Mouse (Mus musculus) central nervous system, embryonic 14 days (tissue): ENCODE measurements around the gene Jpt1. TPM values are rescaled to one million over a fixed set of nuclear protein-coding genes. Genes with fewer than 3 reads are reported as not detected.

Experiments
- polyA plus RNA-seq: library from polyadenylated mRNA; depleted of rRNA; stranded (reverse); fragments of >200 nt; gene quantifications from 2 replicates; pipeline ENCODE4 v1.2.3, GENCODE M21; 2012; rRNA removed

Jpt1 gene
- polyA plus RNA-seq, result 1,013 and 1,226 TPM in 2 replicates

GRCm38 (mm10) chr11:115514238-115514663 lies at the start of gene Jpt1:
Gene Jpt1 (minus strand): TSS chr11:115514387.

GRCm38 (mm10) chr11:115536038-115536681 lies 22.0 kb upstream of the Jpt1 start, which contains the start of gene Sumo2:
Gene Sumo2 (minus strand): TSS chr11:115536276.

GRCm38 (mm10) chr11:115491356-115492083 lies 22.7 kb downstream of the Jpt1 start, which contains the start of gene Nt5c:
Gene Nt5c (minus strand): TSS chr11:115491862.

GRCm38 (mm10) chr11:115475025-115475757 lies 39.0 kb downstream of the Jpt1 start, which contains the start of gene Armc7:
Gene Armc7 (plus strand): TSS chr11:115475667.

GRCm38 (mm10) chr11:115462243-115462891 lies 51.8 kb downstream of the Jpt1 start, which contains the start of gene Slc16a5:
Gene Slc16a5 (plus strand): TSS chr11:115462474.

Other genes starting within 250 kb of the Jpt1 start
- 0.96 and 1.0 TPM in 2 replicates for gene Grin2c, start 247.1 kb downstream of the Jpt1 start, polyA plus RNA-seq
- gene Fdxr, start 237.3 kb downstream of the Jpt1 start, polyA plus RNA-seq, result 26.5 and 29.2 TPM in 2 replicates
- gene Fads6, start 216.7 kb downstream of the Jpt1 start, polyA plus RNA-seq, result 1.8 and 2.4 TPM in 2 replicates
- 0.10 TPM in 2 replicates for gene Otop2, start 207.2 kb downstream of the Jpt1 start, polyA plus RNA-seq
- gene Ush1g, start 192.3 kb downstream of the Jpt1 start, polyA plus RNA-seq, result 0.05 TPM in 2 replicates
- gene Otop3, start 179.7 kb downstream of the Jpt1 start, polyA plus RNA-seq, result 0.36 and 0.41 TPM in 2 replicates
- gene Hid1, start 146.6 kb downstream of the Jpt1 start, polyA plus RNA-seq, result 45.1 and 49.4 TPM in 2 replicates
- gene Cdr2l, start 132.5 kb downstream of the Jpt1 start, polyA plus RNA-seq, result 34.8 and 35.1 TPM in 2 replicates
- 134 and 152 TPM in 2 replicates for gene Mrpl58, start 110.6 kb downstream of the Jpt1 start, polyA plus RNA-seq
- gene Atp5h, start 94.4 kb downstream of the Jpt1 start, polyA plus RNA-seq, result 497 and 500 TPM in 2 replicates
- gene Kctd2, start 94.3 kb downstream of the Jpt1 start, polyA plus RNA-seq, result 51.5 and 51.6 TPM in 2 replicates
- gene Trim80, start 73.8 kb downstream of the Jpt1 start, polyA plus RNA-seq, result 0.04 and 0.06 TPM in 2 replicates
- gene Slc16a5, start 51.9 kb downstream of the Jpt1 start, polyA plus RNA-seq, result 0.18 TPM in 1 of 2 replicates, not detected in the other
- 11.7 and 12.9 TPM in 2 replicates for gene Armc7, start 38.7 kb downstream of the Jpt1 start, polyA plus RNA-seq
- 80.7 and 82.5 TPM in 2 replicates for gene Nt5c, start 22.5 kb downstream of the Jpt1 start, polyA plus RNA-seq
- 662 and 802 TPM in 2 replicates for gene Sumo2, start 21.9 kb upstream of the Jpt1 start, polyA plus RNA-seq
- 151 and 152 TPM in 2 replicates for gene Nup85, start 50.0 kb upstream of the Jpt1 start, polyA plus RNA-seq
- gene Mrps7, start 89.5 kb upstream of the Jpt1 start, polyA plus RNA-seq, result 39.4 and 39.7 TPM in 2 replicates
- 48.1 and 53.0 TPM in 2 replicates for gene Gga3, start 89.7 kb upstream of the Jpt1 start, polyA plus RNA-seq
- 19.2 and 23.0 TPM in 2 replicates for gene Mif4gd, start 98.6 kb upstream of the Jpt1 start, polyA plus RNA-seq
- gene Slc25a19, start 113.9 kb upstream of the Jpt1 start, polyA plus RNA-seq, result 53.5 and 57.1 TPM in 2 replicates
- 111 and 113 TPM in 2 replicates for gene Grb2, start 194.2 kb upstream of the Jpt1 start, polyA plus RNA-seq